Mouse (Mus musculus) limb, embryonic 11.5 days (tissue): ENCODE measurements around the gene Vkorc1l1. TPM values are rescaled to one million over a fixed set of nuclear protein-coding genes. Genes with fewer than 3 reads are reported as not detected.
A peak's percentile ranks its signal among the peaks of the same experiment; 100 is the strongest.

Source experiments
- ATAC-seq: fragments of 200-750 bp; cut with Nextera tagmentation; 2 replicates; pipeline ENCODE4 v1.8.0; 2017; ENCODE audit warnings: low read depth; ENCODE audit not compliant: insufficient number of reproducible peaks, low FRiP score, low TSS enrichment
- DNase-seq: peaks from one replicate; pipeline ENCODE4 v3.0.0-alpha.2; 2015; ENCODE audit warnings: low spot score
- H3K27ac ChIP-seq: fragments of 300-500 bp; sonication (generic); replicated peaks from 2 replicates; pipeline ENCODE4 v1.5.1; 2014; ENCODE audit warnings: low read depth, mild to moderate bottlenecking, low read length
- H3K27me3 ChIP-seq: fragments of 300-500 bp; sonication (generic); 2 replicates; pipeline ENCODE4 v1.6.1; 2014; ENCODE audit warnings: mild to moderate bottlenecking, low read length, mixed read lengths; ENCODE audit not compliant: control insufficient read depth, insufficient read depth
- H3K36me3 ChIP-seq: fragments of 300-500 bp; sonication (generic); 2 replicates; pipeline ENCODE4 v1.6.1; 2014; ENCODE audit warnings: mild to moderate bottlenecking, low read length, moderate library complexity, mixed read lengths; ENCODE audit not compliant: control insufficient read depth, insufficient read depth
- H3K4me1 ChIP-seq: fragments of 300-500 bp; sonication (generic); 2 replicates; pipeline ENCODE4 v1.6.1; 2014; ENCODE audit warnings: low read length, mixed read lengths; ENCODE audit not compliant: control insufficient read depth, insufficient read depth
- H3K4me2 ChIP-seq: fragments of 300-500 bp; sonication (generic); 2 replicates; pipeline ENCODE4 v1.6.1; 2014; ENCODE audit warnings: low read depth, mild to moderate bottlenecking, moderate library complexity; ENCODE audit not compliant: severe bottlenecking
- H3K4me3 ChIP-seq: fragments of 300-500 bp; sonication (generic); 2 replicates; pipeline ENCODE4 v1.5.1; 2014; ENCODE audit warnings: low read depth, low read length
- H3K9ac ChIP-seq: fragments of 300-500 bp; sonication (generic); 2 replicates; pipeline ENCODE4 v1.6.1; 2014; ENCODE audit warnings: mild to moderate bottlenecking, low read length
- H3K9me3 ChIP-seq: fragments of 300-500 bp; sonication (generic); 2 replicates; pipeline ENCODE4 v1.6.1; 2016; ENCODE audit warnings: low read length; ENCODE audit not compliant: control insufficient read depth
- WGBS: fragments of 180-500 bp; shearing (Covaris S2); extraction: QIAGEN DNeasy Blood & Tissue Kit; methylation state at CpG from one replicate; pipeline ENCODE4 v1.1.7; 2014; 5-methylcytosine and 5-hydroxymethylcytosine counted together
- polyA plus RNA-seq: library from polyadenylated mRNA; unstranded; fragments of >200 nt; fragmentation: Nextera tagmentation; extraction: Ambion mirVana; gene quantifications from 2 replicates; pipeline ENCODE4 v1.2.1, GENCODE M21; 2014

Gene Vkorc1l1
- polyA plus RNA-seq, 1 experiment from 2014 or later: 35.1 TPM

- DNase-seq (no peak), ATAC-seq (no peak)
- Histone ChIP-seq H3K36me3 (peaks cover 2% of the 10 kb centered on the region; the same call in 1 of the 2 replicates), H3K9me3 (no peaks in the 10 kb centered on the region), H3K27me3 (no peaks in the 10 kb centered on the region), H3K27ac (no peak overlapping the region), H3K4me3 (no peak overlapping the region), H3K4me1 (no peaks in the 10 kb centered on the region), H3K9ac (no peak overlapping the region), H3K4me2 (no peak overlapping the region)
- 73% methylated on average over 3 of the region's 3 CpGs for WGBS
These were observed 38.4 kb downstream of the Vkorc1l1 start for GRCm38 (mm10) chr5:129980216-129980615.

DNA sequence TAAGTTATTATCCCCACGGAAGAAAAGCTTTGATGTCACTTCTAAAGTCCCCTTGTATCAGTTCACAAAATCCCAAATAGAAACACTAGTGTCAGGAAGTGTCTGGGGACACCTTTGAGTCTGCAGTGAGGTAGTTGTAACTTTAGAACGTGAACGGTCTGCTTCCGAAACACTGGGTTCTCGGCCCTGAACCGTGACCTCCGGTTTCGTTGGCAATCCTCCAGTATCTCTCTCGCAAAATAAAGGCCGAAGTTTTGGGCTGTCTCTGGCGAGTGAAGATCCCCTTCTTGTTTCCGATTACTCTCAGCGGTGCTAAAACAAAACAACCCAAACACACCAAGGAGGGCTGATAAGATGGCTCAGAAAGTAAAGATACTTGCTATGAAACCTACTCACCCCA lies 47.6 kb downstream of the Vkorc1l1 start:
- peaks cover 10% of the 10 kb centered on the region for H3K36me3 ChIP-seq

GRCm38 (mm10) chr5:129991898-129992297 lies 50.1 kb downstream of the Vkorc1l1 start:
- DNase-seq (no peak), ATAC-seq (no peak)
- Histone ChIP-seq H3K4me1 (no peaks in the 10 kb centered on the region), H3K4me2 (no peak overlapping the region), H3K9ac (no peak overlapping the region), H3K27ac (no peak overlapping the region), H3K36me3 (peaks cover 10% of the 10 kb centered on the region), H3K9me3 (no peaks in the 10 kb centered on the region), H3K4me3 (no peak overlapping the region), H3K27me3 (no peaks in the 10 kb centered on the region)
- 91% methylated on average over 5 of the region's 5 CpGs for WGBS

More for the DNA sequence above, 47.6 kb downstream of the Vkorc1l1 start:
- Histone ChIP-seq H3K4me2 (no peak overlapping the region), H3K9ac (no peak overlapping the region), H3K4me3 (no peak overlapping the region), H3K27me3 (no peaks in the 10 kb centered on the region), H3K27ac (no peak overlapping the region), H3K9me3 (no peaks in the 10 kb centered on the region), H3K4me1 (no peaks in the 10 kb centered on the region)
- DNase-seq: no peak
- WGBS: 89% methylated on average over 13 of the region's 13 CpGs
- no peak for ATAC-seq

DNA sequence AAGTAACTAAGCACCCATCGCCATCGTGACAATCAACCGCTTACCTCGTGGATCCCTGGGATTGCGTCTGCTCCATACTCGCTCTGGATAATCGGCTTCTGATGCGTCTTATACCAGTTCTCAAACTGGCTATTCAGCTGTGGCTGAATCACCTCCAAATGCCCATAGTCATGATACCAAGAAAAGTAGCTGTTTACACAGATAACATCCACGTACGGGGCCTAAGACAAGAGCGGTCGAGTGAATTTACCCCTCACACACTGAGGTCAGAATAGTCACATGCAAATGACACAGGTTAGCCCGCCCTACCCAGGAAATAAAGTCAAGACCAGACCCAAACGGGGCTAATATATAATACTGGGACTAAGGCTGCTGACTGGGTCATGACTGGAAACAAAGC lies 51.6 kb downstream of the Vkorc1l1 start:
- ATAC-seq (no peak), DNase-seq (no peak)
- Histone ChIP-seq H3K4me1 (no peaks in the 10 kb centered on the region), H3K4me2 (no peak overlapping the region), H3K4me3 (no peak overlapping the region), H3K9ac (no peak overlapping the region), H3K36me3 (peaks cover 8% of the 10 kb centered on the region), H3K27me3 (no peaks in the 10 kb centered on the region), H3K27ac (no peak overlapping the region), H3K9me3 (no peaks in the 10 kb centered on the region)
- WGBS: 95% methylated on average over 14 of the region's 14 CpGs

DNA sequence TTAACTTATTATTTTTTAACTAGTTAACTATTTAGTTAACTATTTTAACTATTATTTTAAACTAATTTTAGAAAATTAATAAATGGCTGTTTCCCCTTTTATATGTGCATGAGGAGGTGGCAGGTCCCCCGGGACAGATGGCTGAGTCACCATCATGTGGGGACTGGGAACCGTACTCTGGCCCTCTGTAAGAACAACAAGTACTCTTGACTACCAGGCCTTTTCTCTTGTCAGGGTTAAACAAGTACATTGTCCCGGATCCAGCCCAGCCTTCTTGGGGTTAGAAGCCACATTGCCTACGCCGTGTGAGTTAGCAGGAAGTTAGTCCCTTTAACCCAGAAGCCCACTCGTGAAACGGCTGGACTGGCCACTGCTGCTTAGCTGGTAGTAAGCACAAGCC lies 53.2 kb downstream of the Vkorc1l1 start:
- H3K27ac ChIP-seq: no peak overlapping the region
- WGBS: 95% methylated on average over 7 of the region's 7 CpGs
- no peak overlapping the region for H3K4me3 ChIP-seq
- ATAC-seq (no peak), DNase-seq (no peak)
- H3K4me2 ChIP-seq: no peak overlapping the region
- H3K36me3 ChIP-seq: peaks cover 6% of the 10 kb centered on the region
- H3K4me1 ChIP-seq: no peaks in the 10 kb centered on the region
- H3K27me3 ChIP-seq: no peaks in the 10 kb centered on the region
- H3K9me3 ChIP-seq: no peaks in the 10 kb centered on the region
- no peak overlapping the region for H3K9ac ChIP-seq

- WGBS: 72% methylated on average over 19 of the region's 19 CpGs
- no peak overlapping the region for H3K27ac ChIP-seq
- ATAC-seq (no peak), DNase-seq (no peak)
- H3K27me3 ChIP-seq: no peaks in the 10 kb centered on the region
- no peak overlapping the region for H3K4me3 ChIP-seq
- H3K36me3 ChIP-seq: peaks cover 5% of the 10 kb centered on the region
- peaks cover 7% of the 10 kb centered on the region for H3K4me1 ChIP-seq
- no peak overlapping the region for H3K9ac ChIP-seq
- no peaks in the 10 kb centered on the region for H3K9me3 ChIP-seq
- no peak overlapping the region for H3K4me2 ChIP-seq
These were observed 55.9 kb downstream of the Vkorc1l1 start for GRCm38 (mm10) chr5:129997700-129998099.

GRCm38 (mm10) chr5:129999097-129999496 lies 57.3 kb downstream of the Vkorc1l1 start:
- H3K4me3 ChIP-seq: no peak overlapping the region
- H3K36me3 ChIP-seq: no peaks in the 10 kb centered on the region; the same call in 1 of the 2 replicates
- no peaks in the 10 kb centered on the region for H3K27me3 ChIP-seq
- ATAC-seq (no peak), DNase-seq (peak; percentile 76)
- no peaks in the 10 kb centered on the region for H3K9me3 ChIP-seq
- H3K4me2 ChIP-seq: no peak overlapping the region
- H3K4me1 ChIP-seq: peaks cover 7% of the 10 kb centered on the region
- WGBS: 44% methylated on average over 4 of the region's 4 CpGs
- no peak overlapping the region for H3K27ac ChIP-seq
- no peak overlapping the region for H3K9ac ChIP-seq

GRCm38 (mm10) chr5:130000735-130001134 lies 59.0 kb downstream of the Vkorc1l1 start:
- 93% methylated on average over 12 of the region's 12 CpGs for WGBS

DNA sequence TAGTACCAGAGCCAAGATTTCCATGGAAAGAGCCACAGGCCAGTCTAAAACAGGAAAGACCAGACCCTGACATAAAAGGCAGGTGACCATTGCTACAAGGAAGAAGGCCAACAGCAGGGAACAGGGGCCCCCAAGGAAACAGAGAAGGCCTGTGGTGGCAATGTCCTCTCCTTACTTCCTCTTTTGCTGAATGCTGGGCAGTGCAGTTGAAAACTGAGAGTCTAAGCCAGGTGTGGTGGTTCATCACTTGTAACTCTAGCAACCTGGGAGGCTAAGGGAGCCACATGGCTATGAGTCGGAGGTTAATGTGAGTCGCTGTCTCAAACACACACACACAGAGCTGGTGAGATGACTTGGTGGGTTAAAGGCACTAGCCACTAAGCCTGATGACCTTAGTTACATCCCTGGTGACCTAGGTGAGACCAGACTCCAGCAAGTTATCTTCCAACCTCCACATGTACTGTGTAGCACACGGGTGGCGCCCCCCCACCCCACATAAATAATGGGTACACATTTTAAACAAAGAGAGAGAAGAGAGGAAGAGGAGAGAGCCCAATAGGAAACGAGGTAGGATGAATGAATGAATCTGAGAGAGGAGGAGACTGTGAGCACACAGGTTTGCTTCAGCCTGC lies 59.7 kb downstream of the Vkorc1l1 start:
- Histone ChIP-seq H3K4me3 (peak overlapping the region; percentile 61), H3K4me2 (peak overlapping the region; percentile 70), H3K4me1 (peaks cover 7% of the 10 kb centered on the region), H3K36me3 (no peaks in the 10 kb centered on the region; the same call in 1 of the 2 replicates), H3K9me3 (no peaks in the 10 kb centered on the region), H3K27ac (no peak overlapping the region), H3K9ac (peak overlapping the region; percentile 77), H3K27me3 (no peaks in the 10 kb centered on the region)
- 65% methylated on average over 5 of the region's 5 CpGs for WGBS
- ATAC-seq (no peak), DNase-seq (no peak)

More at GRCm38 (mm10) chr5:130000735-130001134, 59.0 kb downstream of the Vkorc1l1 start:
- no peak overlapping the region for H3K27ac ChIP-seq
- H3K27me3 ChIP-seq: no peaks in the 10 kb centered on the region
- H3K36me3 ChIP-seq: no peaks in the 10 kb centered on the region; the same call in 1 of the 2 replicates
- H3K9ac ChIP-seq: no peak overlapping the region
- ATAC-seq (no peak), DNase-seq (no peak)
- H3K4me3 ChIP-seq: no peak overlapping the region
- H3K4me1 ChIP-seq: peaks cover 7% of the 10 kb centered on the region
- no peak overlapping the region for H3K4me2 ChIP-seq
- H3K9me3 ChIP-seq: no peaks in the 10 kb centered on the region
